Mouse (Mus musculus) CD8-positive naive resting alpha-beta T cell, adult 2 months (primary cell): ENCODE data around the gene Adam33.

Experiments used
- DNase-seq, 2 experiments: peaks; one replicate each; pipeline ENCODE4 v3.0.0; 2022; ENCODE audit warnings: low read depth in 2 of 2, low spot score in 2 of 2

The Adam33 gene

DNA sequence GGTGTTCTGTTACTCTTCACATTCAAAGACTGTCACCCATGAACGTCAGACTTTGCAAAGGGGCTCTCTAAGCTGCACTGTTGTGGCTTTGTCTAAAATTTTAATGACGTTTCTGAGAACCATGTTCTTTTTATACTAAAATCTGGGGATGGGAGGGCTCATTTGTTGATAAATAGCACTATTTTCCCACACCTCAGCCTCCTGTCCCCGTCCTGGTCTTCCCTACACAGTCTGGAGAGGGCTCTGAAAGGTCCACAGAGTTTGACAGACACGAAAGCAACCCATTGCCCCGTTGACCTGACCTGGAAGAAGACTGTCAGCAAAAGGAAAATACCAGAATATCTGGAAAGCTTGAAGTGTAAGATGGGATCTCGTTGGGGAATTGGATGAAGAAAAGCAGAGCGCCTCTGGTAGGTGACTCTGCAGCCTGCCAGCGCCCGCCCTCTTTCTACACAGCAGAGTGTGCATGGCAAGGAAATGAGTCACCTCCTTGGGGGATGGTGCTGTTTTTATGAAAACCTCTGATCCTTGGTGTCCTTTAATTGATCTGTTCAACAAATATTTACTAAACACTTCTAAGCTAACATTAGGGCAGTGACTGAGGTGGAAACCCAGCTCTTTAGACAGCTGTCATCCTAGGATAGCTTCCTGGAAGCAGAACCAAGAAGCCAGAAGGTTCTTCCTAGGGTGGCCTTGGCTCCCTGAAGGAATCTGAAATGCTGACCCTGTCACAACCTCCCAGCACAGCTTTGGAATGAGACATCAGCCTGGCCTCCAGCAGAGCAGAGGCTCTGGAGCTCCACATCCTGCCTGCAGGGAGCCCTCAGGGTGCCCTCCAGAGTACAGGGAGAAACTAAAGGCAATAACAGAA, 34.3 kb downstream of the Adam33 start:
- DNase-seq: no peak

DNA sequence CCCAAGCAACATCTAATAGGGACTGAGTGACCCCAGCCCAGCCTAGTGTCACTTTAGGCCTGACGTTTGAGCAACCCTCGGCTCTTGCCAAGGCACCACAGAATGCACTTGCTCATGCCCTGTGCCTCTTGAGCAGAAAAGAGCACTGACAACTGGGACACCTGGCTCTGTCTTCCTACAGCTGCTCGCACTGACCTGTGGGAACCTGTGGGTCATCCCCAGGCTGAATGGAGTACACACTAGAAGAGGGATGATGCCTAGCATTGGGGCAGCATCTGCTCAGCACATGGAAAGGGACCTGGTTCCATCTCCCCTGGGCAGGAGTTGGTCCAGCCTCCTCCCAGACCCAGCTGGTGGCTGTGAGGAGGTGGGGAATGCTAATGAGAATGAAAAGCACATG, 36.7 kb downstream of the Adam33 start:
- no peak for DNase-seq

DNA sequence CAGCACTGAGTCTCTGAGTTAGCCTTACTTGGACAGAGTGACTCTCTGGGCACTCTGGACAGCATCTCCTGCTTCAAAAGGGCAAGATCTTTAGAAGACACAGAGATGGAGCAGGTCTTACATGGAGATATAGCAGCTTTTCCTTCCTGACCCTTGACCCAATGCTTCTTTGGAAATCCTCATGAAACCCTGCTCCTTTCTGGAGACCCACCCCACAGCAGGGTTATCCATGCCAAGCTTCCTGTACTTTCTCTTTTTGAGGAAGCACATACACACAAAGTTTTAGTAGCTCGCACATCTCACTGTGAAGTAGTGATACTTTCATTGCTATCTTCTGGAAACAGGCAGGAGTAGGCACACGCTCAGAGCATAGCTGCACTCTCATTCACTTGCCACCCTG, 38.4 kb downstream of the Adam33 start:
- DNase-seq: no peak

DNA sequence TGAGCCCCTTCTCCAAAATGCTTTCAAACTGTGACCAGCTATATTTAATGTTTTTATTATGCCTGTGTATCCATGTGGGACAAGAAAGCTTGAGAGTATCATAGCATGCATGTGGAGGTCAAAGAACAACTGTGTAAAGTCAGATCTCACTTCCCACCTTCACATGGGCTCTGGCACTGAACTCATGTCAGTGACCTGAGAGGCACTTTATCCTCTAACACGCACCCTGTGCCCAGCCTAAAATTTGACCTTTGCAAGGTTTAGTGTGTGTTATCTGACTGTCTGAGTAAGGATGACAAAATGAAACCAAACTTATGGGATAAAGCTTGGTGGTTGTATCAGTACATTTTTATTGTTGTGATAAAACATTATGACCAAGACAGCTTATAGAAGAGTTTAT, 53.0 kb downstream of the Adam33 start:
- no peak for DNase-seq

DNA sequence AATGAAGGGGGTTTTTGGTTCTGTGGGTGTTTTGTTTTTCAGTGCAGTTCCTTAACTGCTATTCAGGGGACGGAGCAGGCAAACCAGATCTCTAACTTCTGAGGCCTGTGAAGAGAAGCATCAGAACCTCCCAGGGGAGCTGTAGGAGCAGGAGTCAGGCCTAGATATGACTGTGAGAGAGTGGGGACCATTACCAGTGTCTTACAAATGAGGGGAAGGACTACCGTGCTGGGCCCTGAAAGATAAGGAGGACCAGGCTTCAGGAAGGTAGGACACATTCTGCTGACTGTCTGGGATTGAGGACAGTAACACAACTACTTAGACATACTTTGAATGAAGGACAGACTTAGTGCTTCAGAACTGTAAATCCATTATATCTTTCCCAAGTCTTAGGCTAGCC, 54.5 kb downstream of the Adam33 start:
- no peak for DNase-seq
